Mouse (Mus musculus): ENCODE data around the gene Acoxl.

GRCm38 (mm10) chr2:127832833-127833190 lies 5.9 kb upstream of the Acoxl start:
- TF ChIP-seq CTCF (IDR thresholded peaks at IDR 0.05; ENCODE audit: insufficient read depth, low read depth, low read length) (no peak), POLR2A (IDR thresholded peaks at IDR 0.05; ENCODE audit: insufficient read depth, low read depth, low read length) (no peak)

Data from olfactory bulb, adult 2 months (tissue).